Mouse (Mus musculus) induced T-regulatory cell, adult 2 months (primary cell): ENCODE measurements at regions not wholly inside any gene's neighbourhood (a gene's known extent, or its start where the extent isn't known, plus 50 kb on each side); places are given as distances from the start of the nearest gene placed in this dataset.

Experiments
- DNase-seq: peaks from one replicate; pipeline ENCODE4 v3.0.0-alpha.2; 2012; ENCODE audit warnings: low read depth

DNA sequence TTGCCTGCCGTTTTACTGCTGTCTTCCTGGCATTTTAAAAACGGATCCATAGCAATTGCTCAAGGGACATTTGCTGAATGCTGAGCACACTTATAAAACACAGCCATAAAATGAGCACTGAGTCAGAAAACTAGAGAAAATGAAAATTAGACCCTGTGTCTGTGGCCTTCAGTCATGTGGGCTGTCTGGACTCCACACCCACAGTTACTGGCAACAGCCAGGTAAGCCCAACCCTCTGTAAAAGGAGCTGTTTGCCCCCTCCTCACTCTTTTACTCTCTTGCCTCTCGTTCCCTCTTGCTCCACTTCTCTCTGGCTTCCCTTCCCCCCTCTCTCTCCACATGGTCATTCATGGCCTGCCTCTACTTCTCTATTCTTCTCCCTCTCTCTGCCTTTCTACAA lies 2169.9 kb downstream of the 9330182O14Rik start:
- no peak for DNase-seq

DNA sequence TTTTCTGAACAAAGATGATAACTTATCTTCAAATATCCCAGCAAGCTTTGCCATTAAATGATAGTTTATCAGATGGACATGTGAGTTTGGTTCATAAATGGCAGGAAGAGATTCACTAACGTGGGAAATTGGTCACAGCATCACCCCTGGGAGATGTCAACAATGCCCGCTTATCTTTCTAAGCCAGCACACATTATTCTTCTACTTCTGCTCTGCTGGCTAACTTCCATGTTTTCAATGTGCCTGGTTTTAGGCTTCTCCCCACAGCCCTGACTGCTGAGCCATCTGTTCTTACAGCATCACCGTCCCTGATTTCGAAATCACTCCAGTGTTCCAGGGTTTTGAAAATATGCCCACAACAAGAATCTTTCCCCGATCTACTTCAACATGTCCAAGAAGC lies 2175.4 kb downstream of the 9330182O14Rik start:
- DNase-seq, result no peak

DNA sequence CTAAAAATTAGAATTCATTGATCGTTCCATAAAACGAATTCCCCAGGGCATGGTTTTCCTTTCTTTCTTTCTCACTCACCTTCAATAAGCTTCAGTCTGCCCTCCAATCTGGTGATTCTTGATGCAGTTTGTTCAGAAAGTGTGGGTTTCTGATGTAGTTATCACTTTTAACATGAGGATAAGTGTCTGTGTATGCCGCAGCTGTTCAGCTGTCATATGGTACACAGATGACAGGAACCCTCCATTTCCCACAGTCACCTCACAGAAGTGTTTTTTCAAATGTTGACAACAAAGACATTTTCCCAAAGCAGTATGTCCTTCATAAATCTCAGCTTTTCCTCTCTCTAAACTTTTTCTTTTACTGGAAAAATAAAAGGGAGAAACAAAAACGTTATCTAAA lies 2177.0 kb downstream of the 9330182O14Rik start:
- no peak for DNase-seq

DNA sequence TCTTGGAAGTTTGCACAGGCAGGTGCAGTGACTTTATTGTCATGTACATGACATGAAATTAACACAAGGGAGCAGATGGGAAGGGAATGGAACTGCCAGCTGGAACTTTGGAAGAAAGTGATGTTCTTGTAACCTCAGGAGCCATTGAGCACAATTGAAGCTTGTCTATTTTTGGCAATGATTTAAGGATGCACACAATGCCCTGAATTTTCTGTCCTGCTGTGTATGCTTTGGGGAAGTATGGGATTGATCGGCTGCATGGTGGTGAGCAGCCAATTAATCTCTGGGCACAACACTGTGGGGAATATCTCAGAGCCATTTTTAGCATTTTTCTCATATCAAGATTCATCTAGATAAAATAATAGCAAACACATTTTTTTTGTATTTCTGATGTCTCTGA lies 2186.2 kb downstream of the 9330182O14Rik start:
- no peak for DNase-seq

DNA sequence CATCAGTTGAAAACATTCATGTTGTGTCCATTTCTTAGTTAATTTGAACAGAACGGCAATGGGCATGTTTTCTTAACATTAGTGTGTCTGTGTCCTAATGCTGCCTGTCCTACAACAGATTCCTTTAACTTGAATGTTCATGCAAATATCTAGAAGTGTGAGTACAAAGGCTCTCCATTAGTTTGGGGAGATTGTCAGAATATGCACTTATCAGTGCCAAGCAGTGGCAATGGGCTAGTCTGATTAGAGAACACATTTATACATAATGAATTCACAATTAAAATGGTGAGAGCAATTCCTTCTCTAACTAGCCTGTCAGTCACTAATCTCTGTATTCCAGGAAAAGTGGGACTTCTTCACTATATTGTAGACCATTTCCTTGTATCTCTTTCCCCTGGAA lies 2188.8 kb downstream of the 9330182O14Rik start:
- DNase-seq, result no peak

DNA sequence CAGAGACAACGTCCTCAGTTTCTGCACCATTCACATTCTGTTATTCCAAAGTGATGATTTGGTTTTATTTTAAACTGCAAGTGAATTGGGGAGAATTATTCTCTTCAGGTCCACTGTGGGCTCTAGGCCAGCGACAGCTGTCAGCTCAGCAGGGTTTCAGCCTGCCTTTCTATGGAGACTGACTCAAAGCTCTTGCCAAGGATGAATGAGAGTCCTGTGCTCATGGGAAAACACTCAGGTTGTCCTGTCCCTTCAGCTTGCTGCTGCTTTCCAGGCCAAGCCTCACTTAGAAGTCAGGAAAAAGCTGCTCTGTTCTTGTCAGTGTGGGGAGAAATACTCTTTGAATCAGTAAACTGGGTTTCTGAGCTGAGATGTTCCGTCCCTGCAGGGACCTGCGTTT lies 2191.1 kb downstream of the 9330182O14Rik start:
- no peak for DNase-seq

DNA sequence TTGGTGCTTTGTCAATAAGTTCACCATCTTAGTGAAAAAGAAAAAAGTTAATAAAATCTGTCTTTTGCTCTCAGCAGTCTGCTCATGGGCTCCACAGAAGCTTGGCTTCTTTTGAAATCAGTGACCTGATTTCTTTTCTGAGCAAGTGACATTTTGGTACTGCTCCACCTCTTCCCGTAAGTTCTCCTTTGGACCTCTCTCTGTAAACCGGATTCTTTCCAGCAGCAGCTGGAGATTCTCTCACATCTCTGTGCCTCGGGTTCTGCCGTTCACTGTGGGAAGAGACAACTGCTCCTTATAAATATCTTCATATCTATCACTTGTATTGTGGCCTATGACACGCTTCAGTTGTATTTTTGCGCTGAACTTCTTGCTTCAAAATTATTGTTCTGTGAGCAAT lies 2194.4 kb downstream of the 9330182O14Rik start:
- no peak for DNase-seq

DNA sequence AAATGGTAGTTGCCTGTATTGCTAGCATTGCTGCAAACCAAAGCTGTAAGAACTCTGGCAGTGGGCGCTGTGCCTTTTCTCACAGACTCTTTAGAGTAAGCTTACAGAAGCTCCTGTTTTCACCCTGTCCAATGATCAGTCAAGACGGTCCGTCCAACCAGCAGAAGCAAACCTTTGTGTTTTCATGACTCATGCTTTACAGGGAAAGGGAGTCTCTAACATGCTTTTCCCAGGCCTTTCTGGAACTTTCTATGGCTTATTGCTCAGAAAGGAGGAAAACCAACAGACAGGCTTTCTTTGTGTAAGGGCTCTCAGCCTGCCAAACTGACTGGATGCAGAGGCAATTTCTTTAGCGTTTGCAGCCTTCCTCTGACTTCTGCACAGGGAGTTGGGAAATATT lies 2195.6 kb downstream of the 9330182O14Rik start:
- DNase-seq, result no peak

DNA sequence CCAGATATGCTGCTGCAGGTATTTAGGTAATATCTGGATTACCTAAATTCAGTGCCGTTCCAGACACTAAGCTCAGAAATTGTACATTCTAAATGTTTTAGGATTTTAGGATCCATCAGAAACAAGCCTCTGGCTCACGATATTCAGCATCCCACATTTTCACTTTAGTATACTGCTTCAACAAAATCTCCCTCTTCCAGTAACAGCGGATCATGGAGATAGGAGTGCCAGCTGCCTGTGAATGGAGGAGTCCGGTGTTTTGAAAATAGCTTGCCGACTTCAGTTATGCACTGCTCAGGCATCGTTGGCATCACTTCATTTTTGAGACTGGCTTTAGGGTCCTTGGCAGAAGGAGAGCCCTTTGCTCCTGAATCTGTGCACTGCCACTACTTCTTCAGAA lies 2199.5 kb downstream of the 9330182O14Rik start:
- no peak for DNase-seq

DNA sequence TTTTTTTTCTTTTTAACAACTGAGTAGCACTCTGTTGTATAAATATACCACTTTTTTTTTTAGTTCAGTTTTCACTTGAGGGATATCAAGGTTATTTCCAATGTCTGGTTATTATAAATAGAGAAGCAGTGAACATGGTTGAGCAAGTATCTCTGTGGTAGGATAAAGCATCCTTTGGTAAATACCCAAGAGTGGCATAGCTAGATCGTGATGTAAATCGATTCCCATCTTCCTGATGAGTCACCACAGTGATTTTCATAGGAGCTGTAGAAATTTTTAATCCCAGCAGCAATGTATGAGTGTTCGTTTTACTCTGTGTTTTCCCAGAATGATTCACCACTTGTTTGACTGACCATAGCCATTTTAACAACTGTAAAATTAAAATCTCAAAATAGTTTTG lies 2212.0 kb downstream of the 9330182O14Rik start:
- no peak for DNase-seq

DNA sequence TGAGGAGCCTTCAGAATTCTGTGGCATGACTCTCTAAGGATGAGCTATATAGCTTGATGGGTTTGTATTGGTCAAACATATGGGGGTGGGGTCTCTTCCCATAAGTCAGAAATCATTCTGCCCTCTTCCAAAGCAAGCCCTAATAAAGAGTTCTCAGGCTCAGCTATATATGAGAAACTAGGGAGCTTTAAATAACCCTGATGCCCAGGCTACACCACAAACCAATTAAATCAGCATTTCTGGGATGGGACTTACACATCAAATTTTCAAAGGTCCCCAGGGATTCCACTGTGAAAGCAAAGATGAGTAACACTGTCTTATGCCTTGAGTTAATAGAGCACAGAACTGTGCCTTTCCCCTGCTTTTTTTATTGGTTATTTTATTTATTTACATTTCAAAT lies 2227.7 kb downstream of the 9330182O14Rik start:
- no peak for DNase-seq

DNA sequence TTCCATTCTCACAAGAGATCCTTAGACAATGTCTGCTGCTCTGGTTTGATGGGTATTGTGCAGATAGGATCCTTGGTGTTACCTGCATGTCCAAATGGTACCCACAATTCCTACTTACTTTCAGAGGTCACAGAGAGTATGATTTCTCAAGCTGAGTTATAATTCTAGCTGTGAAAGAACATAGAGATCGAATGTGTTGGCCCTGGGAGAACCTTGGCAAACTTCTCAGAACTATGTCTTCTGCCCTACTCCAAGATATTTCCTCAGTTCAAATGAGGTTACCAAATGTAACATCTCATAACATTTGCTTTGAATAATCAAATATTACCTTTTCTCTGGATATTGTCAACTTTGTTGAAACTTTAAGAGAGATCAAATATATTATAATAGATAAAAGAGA lies 2230.8 kb downstream of the 9330182O14Rik start:
- DNase-seq, result no peak

DNA sequence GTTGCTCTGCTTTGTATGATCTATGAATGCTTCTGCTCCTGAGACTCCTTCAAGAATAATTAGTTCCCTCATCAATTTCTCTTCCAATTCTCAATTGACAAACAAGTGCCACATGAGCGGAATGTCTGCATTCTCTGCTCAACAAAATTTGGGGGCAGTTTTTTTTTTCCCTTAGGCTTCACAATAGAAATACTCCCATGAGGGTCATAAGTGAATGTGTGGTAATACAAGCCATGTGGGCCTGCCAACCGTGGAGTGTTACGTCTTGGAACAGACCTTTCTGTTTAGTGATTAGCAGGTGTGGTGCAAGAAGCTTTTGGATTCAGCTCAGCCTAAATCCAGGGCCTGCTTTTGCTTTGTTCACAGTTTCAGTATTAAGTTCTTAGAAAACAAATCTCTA lies 2232.6 kb downstream of the 9330182O14Rik start:
- DNase-seq, result no peak

DNA sequence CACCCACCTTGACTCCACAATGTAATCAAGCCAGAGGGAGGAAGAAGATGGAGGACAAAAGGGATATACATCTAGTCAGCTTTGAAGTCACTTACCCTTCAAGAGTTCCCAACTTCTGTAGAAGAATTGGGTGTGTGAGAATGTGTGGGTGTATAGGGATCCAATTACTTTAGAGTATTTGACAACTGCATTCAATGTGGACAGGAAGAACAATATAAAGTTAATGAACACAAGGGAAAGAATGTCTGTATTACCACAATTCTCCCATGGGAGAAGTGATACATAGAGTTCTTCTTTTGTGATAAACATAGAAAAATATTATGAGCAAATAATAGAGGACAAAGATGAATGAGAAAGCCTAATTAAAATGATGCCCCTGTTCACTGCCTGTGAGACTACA lies 2235.4 kb downstream of the 9330182O14Rik start:
- DNase-seq, result no peak

DNA sequence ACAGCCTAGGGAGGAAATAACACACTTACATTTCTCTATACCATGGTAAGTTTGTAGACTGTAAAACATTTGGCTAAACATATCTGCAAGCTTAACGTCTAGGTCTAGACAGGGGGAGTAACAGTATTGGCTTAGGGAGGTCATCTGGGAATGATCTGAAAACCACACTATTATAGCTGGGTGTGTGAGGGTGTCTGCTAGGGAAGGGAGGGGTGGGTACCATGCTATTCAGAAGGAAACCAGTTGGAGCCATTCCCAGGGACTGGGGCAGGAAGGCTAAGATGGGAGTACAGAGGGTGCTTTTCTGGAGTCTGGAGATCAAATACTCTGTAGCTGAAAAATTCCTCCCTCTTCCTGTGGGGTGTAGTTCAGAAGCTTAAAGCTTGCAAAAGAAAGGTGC lies 2235.9 kb downstream of the 9330182O14Rik start:
- no peak for DNase-seq

DNA sequence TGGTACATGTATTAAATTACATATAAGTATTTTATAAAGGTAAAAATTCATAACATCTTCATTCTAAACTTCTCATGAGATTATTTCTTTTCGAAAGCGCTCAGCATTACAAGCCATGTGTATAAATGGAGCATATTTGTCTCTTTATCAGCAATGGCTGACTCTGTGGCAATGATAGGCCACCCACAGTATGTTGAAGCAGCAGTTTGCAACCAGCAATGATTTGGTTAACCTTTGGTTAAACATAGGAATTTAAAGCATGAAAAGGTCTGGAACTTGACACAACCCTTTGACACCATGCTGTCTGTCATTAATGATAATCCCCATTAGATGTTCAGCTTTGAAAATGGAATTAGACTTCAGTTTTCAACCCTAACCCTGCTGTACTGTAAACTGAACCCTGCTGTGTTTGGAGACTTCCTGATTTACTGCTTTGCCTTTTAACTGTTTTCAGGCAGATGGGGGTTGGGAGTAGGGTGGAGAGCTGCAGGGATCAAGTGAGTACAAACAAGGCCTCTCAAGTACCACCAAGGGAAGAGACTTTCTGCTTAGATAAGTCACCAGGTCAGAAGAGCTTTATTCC lies 2238.6 kb downstream of the 9330182O14Rik start:
- no peak for DNase-seq
